Mouse (Mus musculus): ENCODE measurements around the gene Nlrp9c. TPM values are rescaled to one million over a fixed set of nuclear protein-coding genes. Genes with fewer than 3 reads are reported as not detected.

The Nlrp9c gene
- total RNA-seq, 1 experiment from 2014 or later, result not detected

Other genes starting within 250 kb of the Nlrp9c start
- gene Cyp2b9, start 230.3 kb downstream of the Nlrp9c start, total RNA-seq (2017), result not detected in 2 replicates
- gene Vmn1r184, start 143.4 kb downstream of the Nlrp9c start, total RNA-seq (2017), result not detected in 2 replicates
- not detected in 2 replicates for gene Cyp2a4, start 96.5 kb downstream of the Nlrp9c start, total RNA-seq (2017)
- gene Nlrp4a, start 31.4 kb upstream of the Nlrp9c start, total RNA-seq (2017), result not detected in 2 replicates
- not detected in 2 replicates for gene Nlrp9a, start 131.3 kb upstream of the Nlrp9c start, total RNA-seq (2017)
- not detected in 2 replicates for gene Vmn1r185, start 214.8 kb upstream of the Nlrp9c start, total RNA-seq (2017)